Mouse (Mus musculus): Measurements from ENCODE around the gene Tmem107. TPM values are rescaled to one million over a fixed set of nuclear protein-coding genes. Genes with fewer than 3 reads are reported as not detected.
A peak's percentile ranks its signal among the peaks of the same experiment; 100 is the strongest.

The Tmem107 gene
- polyA plus RNA-seq, 1 experiment from 2014 or later = 39.8 TPM

GRCm38 (mm10) chr11:69108223-69108622 lies 37.6 kb downstream of the Tmem107 start:
- 94% methylated on average over 9 of the region's 9 CpGs for WGBS
- no peaks in the 10 kb centered on the region for H3K9me3 ChIP-seq
- no peak for ATAC-seq (ENCODE audit: low FRiP score, low read depth)

GRCm38 (mm10) chr11:69109032-69109900 lies 38.7 kb downstream of the Tmem107 start:
- Histone ChIP-seq H3K4me2 (replicated peaks) (no peak overlapping the region), H3K9ac (no peak overlapping the region), H3K9me3 (no peaks in the 10 kb centered on the region), H3K27me3 (replicated peaks) (no peaks in the 10 kb centered on the region), H3K4me1 (no peaks in the 10 kb centered on the region), H3K27ac (no peak overlapping the region), H3K4me3 (no peak overlapping the region), H3K36me3 (peaks cover 53% of the 10 kb centered on the region)
- WGBS = 83% methylated on average over 13 of the region's 13 CpGs
- ATAC-seq (ENCODE audit: low FRiP score, low read depth) = no peak

More at GRCm38 (mm10) chr11:69108223-69108622, 37.6 kb downstream of the Tmem107 start:
- Histone ChIP-seq H3K27me3 (replicated peaks) (no peaks in the 10 kb centered on the region), H3K9ac (no peak overlapping the region), H3K4me3 (no peak overlapping the region), H3K36me3 (peaks cover 63% of the 10 kb centered on the region), H3K4me1 (no peaks in the 10 kb centered on the region), H3K27ac (no peak overlapping the region), H3K4me2 (replicated peaks) (no peak overlapping the region)

GRCm38 (mm10) chr11:69110319-69111046 lies 39.9 kb downstream of the Tmem107 start:
- Histone ChIP-seq H3K27me3 (replicated peaks) (no peaks in the 10 kb centered on the region; the same call in 1 of the 2 replicates), H3K4me3 (peak overlapping the region; percentile 39), H3K4me2 (replicated peaks) (peak overlapping the region; percentile 56), H3K9ac (no peak overlapping the region; the same call in 1 of the 2 replicates), H3K4me1 (no peaks in the 10 kb centered on the region), H3K9me3 (no peaks in the 10 kb centered on the region), H3K27ac (no peak overlapping the region), H3K36me3 (peaks cover 41% of the 10 kb centered on the region)
- WGBS = under 1% methylated on average over 30 of the region's 30 CpGs
- 0 out of 2 replicates have a peak, but pooled peaks have one; percentile 29 for ATAC-seq (ENCODE audit: low FRiP score, low read depth)

- ATAC-seq (ENCODE audit: low FRiP score, low read depth) = no peak
- H3K27me3 ChIP-seq (replicated peaks) = no peaks in the 10 kb centered on the region; the same call in 1 of the 2 replicates
- H3K27ac ChIP-seq = no peak overlapping the region
- no peaks in the 10 kb centered on the region for H3K9me3 ChIP-seq
- H3K4me1 ChIP-seq = no peaks in the 10 kb centered on the region
- WGBS = 9% methylated on average over 21 of the region's 21 CpGs
- H3K4me2 ChIP-seq (replicated peaks) = peak overlapping the region; percentile 56
- H3K4me3 ChIP-seq = peak overlapping the region; percentile 39
- no peak overlapping the region; the same call in 1 of the 2 replicates for H3K9ac ChIP-seq
- H3K36me3 ChIP-seq = peaks cover 34% of the 10 kb centered on the region
Observed at GRCm38 (mm10) chr11:69111051-69111810, 40.6 kb downstream of the Tmem107 start.

- ATAC-seq (ENCODE audit: low FRiP score, low read depth) = no peak
- H3K27ac ChIP-seq = no peak overlapping the region
- no peak overlapping the region for H3K4me3 ChIP-seq
- no peak overlapping the region for H3K9ac ChIP-seq
- whole genome bisulfite sequencing = 61% methylated on average over 4 of the region's 4 CpGs
- peak overlapping the region; percentile 56 for H3K4me2 ChIP-seq (replicated peaks)
- no peaks in the 10 kb centered on the region for H3K9me3 ChIP-seq
- H3K27me3 ChIP-seq (replicated peaks) = peaks cover 2% of the 10 kb centered on the region; the same call in 1 of the 2 replicates
- H3K4me1 ChIP-seq = 0 out of 2 replicates have a peak, but pooled peaks cover under 1% of the 10 kb centered on the region
- peaks cover 28% of the 10 kb centered on the region for H3K36me3 ChIP-seq
Observed at GRCm38 (mm10) chr11:69111865-69112264, 41.3 kb downstream of the Tmem107 start.

GRCm38 (mm10) chr11:69114018-69114417 lies 43.4 kb downstream of the Tmem107 start:
- WGBS = 78% methylated on average over 3 of the region's 3 CpGs
- no peak for ATAC-seq (ENCODE audit: low FRiP score, low read depth)
- H3K36me3 ChIP-seq = peaks cover 6% of the 10 kb centered on the region
- no peak overlapping the region for H3K4me2 ChIP-seq (replicated peaks)
- no peak overlapping the region for H3K4me3 ChIP-seq
- no peak overlapping the region for H3K27ac ChIP-seq
- peaks cover 10% of the 10 kb centered on the region for H3K4me1 ChIP-seq
- peaks cover 4% of the 10 kb centered on the region; the same call in 1 of the 2 replicates for H3K27me3 ChIP-seq (replicated peaks)
- H3K9ac ChIP-seq = no peak overlapping the region
- H3K9me3 ChIP-seq = no peaks in the 10 kb centered on the region

GRCm38 (mm10) chr11:69114621-69115020 lies 44.0 kb downstream of the Tmem107 start:
- WGBS = 91% methylated on average over 3 of the region's 3 CpGs
- H3K27ac ChIP-seq = no peak overlapping the region
- ATAC-seq (ENCODE audit: low FRiP score, low read depth) = no peak
- peaks cover 6% of the 10 kb centered on the region; the same call in 1 of the 2 replicates for H3K27me3 ChIP-seq (replicated peaks)
- H3K9me3 ChIP-seq = no peaks in the 10 kb centered on the region
- no peak overlapping the region for H3K4me2 ChIP-seq (replicated peaks)
- peaks cover 17% of the 10 kb centered on the region for H3K4me1 ChIP-seq
- no peak overlapping the region for H3K4me3 ChIP-seq
- H3K9ac ChIP-seq = no peak overlapping the region
- H3K36me3 ChIP-seq = peaks cover under 1% of the 10 kb centered on the region; the same call in 1 of the 2 replicates

- H3K4me2 ChIP-seq (replicated peaks) = peak overlapping the region; percentile 97
- no peak for ATAC-seq (ENCODE audit: low FRiP score, low read depth)
- 51% methylated on average over 5 of the region's 5 CpGs for WGBS
Observed at GRCm38 (mm10) chr11:69116843-69117242, 46.2 kb downstream of the Tmem107 start.

GRCm38 (mm10) chr11:69117737-69118695 lies 47.4 kb downstream of the Tmem107 start:
- Histone ChIP-seq H3K9me3 (no peaks in the 10 kb centered on the region), H3K4me1 (peaks cover 36% of the 10 kb centered on the region), H3K4me3 (peak overlapping the region; percentile 81), H3K27me3 (replicated peaks) (peaks cover 18% of the 10 kb centered on the region; the same call in 1 of the 2 replicates), H3K4me2 (replicated peaks) (peak overlapping the region; percentile 97), H3K9ac (peak overlapping the region; percentile 72), H3K36me3 (no peaks in the 10 kb centered on the region), H3K27ac (peak overlapping the region; percentile 64; the same call in 1 of the 2 replicates)
- under 1% methylated on average over 45 of the region's 45 CpGs for WGBS
- no peak for ATAC-seq (ENCODE audit: low FRiP score, low read depth)

More at GRCm38 (mm10) chr11:69116843-69117242, 46.2 kb downstream of the Tmem107 start:
- Histone ChIP-seq H3K9me3 (no peaks in the 10 kb centered on the region), H3K27ac (no peak overlapping the region), H3K36me3 (no peaks in the 10 kb centered on the region), H3K9ac (no peak overlapping the region), H3K4me1 (peaks cover 36% of the 10 kb centered on the region), H3K27me3 (replicated peaks) (peaks cover 16% of the 10 kb centered on the region; the same call in 1 of the 2 replicates), H3K4me3 (no peak overlapping the region)

- under 1% methylated on average over 15 of the region's 15 CpGs for WGBS
- no peak for ATAC-seq (ENCODE audit: low FRiP score, low read depth)
Observed at GRCm38 (mm10) chr11:69118765-69119164, 48.2 kb downstream of the Tmem107 start.

More at GRCm38 (mm10) chr11:69118765-69119164, 48.2 kb downstream of the Tmem107 start:
- Histone ChIP-seq H3K27me3 (replicated peaks) (peaks cover 18% of the 10 kb centered on the region; the same call in 1 of the 2 replicates), H3K4me1 (peaks cover 36% of the 10 kb centered on the region), H3K4me3 (peak overlapping the region; percentile 81; the same call in 1 of the 2 replicates), H3K36me3 (no peaks in the 10 kb centered on the region), H3K27ac (no peak overlapping the region), H3K9ac (no peak overlapping the region), H3K9me3 (no peaks in the 10 kb centered on the region), H3K4me2 (replicated peaks) (peak overlapping the region; percentile 97)

Measured in neural tube, embryonic 12.5 days (tissue).